Mouse (Mus musculus) adrenal gland, postnatal 4 days (tissue): Measurements from ENCODE around the gene Sytl4. TPM values are rescaled to one million over a fixed set of nuclear protein-coding genes. Genes with fewer than 3 reads are reported as not detected.

Experiments used
- DNase-seq, 2 experiments: peaks; one replicate each; pipeline ENCODE4 v3.0.0; 2021 to 2022; ENCODE audit warnings: low spot score in 2 of 2, mixed read lengths in 2 of 2
- long read RNA-seq, 2 experiments: library from polyadenylated mRNA; stranded (forward); transcript quantifications; one replicate each; pipeline ENCODE4 v2.0.0; 2021
- total RNA-seq, 2 experiments: library from RNA; stranded (reverse); gene quantifications; 2 replicates each; pipeline ENCODE4 v1.2.3; 2021

Sytl4 gene
- 10 to 100 TPM; 21.2 to 27.9 TPM for total RNA-seq
- long read RNA-seq, experiment 1, transcript Sytl4-203 (14 exons, 3,306 nt): major isoform, 6 of 13 reads
- long read RNA-seq, experiment 1, partial matches to known transcripts: 3 of 13 reads
- long read RNA-seq, experiment 1, other reads (novel, unspliced or antisense): 4 of 13 reads
- long read RNA-seq, experiment 2, transcript Sytl4-201 (17 exons, 3,753 nt): minor isoform, 8 of 32 reads
- long read RNA-seq, experiment 2, transcript Sytl4-203 (14 exons, 3,306 nt): major isoform, 11 of 32 reads
- long read RNA-seq, experiment 2, partial matches to known transcripts: 2 of 32 reads
- long read RNA-seq, experiment 2, other reads (novel, unspliced or antisense): 11 of 32 reads

DNA sequence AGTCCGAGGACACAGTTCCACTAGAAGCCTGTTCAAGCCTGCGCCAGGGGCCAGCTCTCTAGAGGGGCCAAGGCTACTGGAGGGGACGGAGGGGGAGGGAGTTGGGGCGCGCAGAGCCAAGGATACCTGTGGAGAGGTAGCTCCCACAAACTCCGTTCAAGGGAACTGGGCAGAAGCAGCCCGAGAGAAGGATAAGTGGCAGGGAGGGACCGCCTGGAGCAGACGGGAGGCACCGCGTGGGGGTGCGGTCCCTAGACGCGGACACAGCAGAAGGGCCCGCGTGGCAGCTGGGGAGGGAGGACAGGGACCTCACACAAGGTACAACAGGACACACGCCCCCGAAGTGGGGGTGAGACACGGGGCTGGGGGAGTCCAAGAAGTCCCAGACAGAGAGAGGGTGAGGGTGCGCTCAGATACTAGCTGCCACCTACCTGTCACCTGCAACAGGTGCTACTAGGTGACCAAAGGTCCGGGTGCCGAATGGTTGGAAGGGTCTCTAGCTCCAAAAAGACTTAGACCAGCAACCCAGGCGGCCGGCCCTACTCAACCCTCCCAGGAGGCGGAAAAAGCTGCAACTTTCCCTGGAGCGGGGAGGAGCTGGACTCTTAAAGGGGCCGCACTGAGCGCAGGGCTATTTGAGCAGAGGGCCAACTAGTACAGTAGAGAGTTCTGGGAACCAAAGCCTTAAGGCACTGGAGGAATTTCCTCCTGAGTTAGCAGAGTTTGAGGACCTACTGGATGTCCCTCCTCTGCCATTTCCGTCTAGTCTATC, at the start of gene Sytl4:
TSS of gene Sytl4 (minus strand) at position 582 of the 772 bp plus-strand sequence.
- DNase-seq: peak; percentile 3 to 6

DNA sequence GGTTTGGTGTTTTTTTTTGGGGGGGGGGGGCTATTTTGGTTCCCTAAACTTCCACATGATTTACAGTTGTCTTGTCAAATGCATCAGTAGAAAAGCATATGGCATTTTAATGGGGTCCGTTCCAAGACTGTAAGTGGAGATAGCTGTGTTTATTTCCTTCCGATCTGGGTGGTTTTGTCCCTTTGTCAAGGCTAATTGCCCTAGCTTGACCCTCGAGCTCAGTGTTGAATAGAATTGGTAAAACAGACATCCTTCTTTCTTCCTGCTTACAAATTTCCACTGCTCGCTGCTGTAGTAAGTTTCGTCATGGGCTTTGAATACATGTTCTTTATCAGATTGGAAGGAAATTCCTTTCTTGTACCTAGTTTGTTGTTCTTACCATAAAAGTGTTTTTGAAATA, 39.1 kb upstream of the Sytl4 start:
- no peak for DNase-seq

DNA sequence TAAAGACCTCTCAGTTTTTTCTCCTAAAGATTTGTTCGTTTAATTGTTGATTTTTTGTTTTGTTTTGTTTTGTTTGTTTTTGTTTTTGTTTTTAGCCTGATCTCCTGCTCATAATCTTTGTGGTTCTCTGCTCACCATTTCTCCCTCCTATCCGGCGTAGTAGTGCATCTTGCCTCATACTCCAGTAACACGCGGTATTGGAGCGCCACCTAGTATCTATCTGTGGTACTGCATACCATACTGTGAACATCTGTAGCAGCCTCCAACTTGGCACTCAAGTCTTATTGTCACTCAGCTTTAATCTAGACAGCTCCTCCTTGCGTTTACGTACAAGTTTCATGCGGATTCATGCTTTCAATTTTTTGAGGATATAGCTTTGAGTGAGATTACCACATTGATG, 37.4 kb upstream of the Sytl4 start:
- DNase-seq: peak in 1 of 2 experiments; percentile 8

DNA sequence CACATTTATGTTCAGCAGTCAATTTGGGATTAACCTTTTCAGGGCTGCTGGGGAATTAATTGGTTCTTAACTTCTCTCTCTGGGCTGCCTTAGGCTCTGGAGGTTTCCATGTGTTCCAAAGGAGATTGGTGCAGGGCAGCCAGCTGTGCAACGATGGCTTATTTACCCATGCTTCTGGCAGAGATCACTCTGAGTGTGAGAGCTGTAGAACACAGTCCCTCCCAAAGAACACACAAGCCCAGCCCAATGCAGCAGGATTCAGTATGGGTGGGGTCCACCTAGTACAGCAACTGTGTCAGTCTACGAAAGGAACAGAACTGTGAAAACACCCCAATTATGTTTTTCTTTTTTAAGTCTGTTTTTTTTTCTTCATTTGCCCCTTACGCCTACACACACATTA, 14.3 kb upstream of the Sytl4 start:
- DNase-seq: no peak

DNA sequence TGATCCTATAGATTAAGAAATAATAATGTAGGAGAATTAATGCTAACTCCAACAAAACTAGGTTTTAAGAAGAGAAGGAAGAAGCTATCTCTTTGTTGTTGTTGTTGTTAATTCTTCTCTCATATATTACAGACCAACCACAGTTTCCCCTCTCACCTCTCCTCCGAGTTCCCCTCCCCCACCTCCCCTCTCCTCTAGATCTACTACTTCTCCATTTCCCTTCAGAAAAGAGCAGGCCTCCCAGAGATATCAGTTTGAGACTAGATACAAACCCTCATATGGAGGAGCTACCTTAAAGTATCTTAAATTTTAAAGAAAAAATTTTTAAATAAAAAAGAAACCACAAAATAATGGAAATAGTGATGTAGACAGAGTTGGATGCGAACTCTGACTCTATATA, 17.0 kb downstream of the Sytl4 start:
- no peak for DNase-seq

DNA sequence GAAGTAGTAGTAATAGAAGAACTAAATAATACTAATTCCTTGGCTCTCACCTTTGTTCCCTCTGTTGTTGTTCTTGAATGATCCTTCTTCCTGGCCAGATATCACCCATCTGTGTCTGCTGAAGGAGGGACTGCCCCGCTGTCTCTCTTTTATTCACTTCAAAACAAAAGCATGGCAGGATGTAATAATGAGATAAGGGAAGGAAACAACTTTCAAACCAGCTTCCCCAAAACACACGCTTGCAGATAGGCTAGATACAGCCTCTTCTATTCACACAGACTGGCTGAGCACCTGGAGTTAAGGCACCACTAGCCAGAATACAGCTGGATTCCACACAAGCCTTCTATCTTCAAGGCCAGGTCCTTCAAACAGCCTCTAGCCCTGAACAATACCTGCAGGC, 21.0 kb downstream of the Sytl4 start:
- no peak for DNase-seq

DNA sequence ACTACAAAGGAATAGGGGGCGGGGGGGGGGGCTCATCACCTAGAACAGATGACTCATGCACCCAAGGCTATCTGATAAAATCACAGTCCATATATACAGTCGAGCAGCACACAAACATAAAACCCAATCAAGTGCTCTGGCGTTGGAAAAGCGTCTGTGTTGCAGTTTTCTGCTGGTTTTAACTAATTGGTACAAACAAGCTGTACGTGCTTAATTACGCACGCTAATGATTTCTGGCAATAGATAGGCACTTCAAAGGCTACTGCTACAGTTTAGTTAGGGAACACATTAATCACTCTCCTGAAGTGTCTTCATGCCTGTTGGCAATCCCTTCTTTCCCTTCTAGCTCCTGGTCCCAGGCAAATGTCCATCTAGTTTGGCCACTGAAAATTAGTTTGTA, 27.0 kb downstream of the Sytl4 start:
- DNase-seq: no peak

DNA sequence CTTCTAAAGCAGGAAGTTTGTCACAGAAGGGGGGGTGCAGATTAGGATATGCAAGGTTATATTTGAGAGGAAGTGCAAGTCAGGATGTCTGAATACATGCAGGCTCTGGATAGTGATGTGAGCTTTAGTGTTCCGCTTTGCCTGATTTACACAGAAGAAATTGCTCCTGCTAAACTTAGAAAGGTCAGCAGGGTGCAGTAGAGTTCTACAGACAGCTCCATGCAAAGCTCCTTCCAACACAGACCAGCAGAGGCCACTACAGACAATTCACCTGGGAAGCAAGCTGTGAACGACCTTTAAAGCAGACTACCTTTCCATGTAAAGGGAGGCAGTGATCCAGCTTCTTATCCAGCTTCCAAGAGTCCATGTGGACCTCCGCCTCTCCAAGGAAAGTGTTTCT, 34.2 kb downstream of the Sytl4 start:
- DNase-seq: no peak

DNA sequence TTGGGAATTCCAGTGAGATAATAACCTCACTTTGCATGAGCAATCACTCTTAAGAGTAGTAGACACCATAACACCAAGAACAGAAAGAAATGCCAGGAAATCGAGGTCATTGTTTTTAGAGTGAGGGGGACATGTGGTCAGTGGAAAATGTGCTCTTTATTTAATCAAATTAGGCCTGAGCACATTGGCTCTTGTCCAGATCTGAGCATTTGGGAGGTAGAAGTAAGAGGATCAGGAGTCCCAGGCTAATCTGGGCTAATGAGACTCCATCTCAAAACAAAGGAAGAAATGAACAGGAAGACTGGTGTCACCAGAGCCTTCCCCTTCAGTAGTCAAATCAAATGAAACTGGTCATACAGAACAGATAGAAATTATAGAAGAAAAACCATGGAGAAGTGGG, 42.1 kb downstream of the Sytl4 start:
- DNase-seq: no peak

DNA sequence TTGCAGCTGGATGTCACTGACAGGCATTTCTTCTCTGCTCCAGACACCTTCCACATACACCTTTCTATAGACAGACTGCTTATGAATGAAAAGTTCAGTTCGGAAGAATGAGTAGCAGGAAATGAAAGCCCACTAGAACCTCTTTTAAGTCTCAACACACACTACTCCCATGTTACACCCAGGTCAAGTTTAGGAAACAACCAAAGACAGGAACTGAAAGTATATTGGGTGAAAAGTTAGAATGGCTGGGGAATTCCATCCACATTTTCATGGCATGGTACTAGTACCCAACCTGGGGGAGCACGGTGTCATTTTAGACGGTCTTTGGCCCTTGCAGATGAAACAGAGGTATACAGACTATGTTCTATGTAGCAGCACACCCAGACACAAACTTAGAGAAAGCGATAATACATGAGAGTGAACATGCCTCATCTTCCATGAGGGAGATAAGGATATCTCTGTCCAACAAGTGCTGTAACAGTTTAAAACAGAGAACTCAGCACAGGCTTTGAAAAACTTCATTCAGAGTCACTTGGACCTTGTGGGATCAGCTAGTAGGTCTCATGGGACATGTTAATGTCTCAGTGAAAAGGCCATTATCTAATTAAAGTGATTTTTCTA, 44.9 kb downstream of the Sytl4 start:
- no peak for DNase-seq

DNA sequence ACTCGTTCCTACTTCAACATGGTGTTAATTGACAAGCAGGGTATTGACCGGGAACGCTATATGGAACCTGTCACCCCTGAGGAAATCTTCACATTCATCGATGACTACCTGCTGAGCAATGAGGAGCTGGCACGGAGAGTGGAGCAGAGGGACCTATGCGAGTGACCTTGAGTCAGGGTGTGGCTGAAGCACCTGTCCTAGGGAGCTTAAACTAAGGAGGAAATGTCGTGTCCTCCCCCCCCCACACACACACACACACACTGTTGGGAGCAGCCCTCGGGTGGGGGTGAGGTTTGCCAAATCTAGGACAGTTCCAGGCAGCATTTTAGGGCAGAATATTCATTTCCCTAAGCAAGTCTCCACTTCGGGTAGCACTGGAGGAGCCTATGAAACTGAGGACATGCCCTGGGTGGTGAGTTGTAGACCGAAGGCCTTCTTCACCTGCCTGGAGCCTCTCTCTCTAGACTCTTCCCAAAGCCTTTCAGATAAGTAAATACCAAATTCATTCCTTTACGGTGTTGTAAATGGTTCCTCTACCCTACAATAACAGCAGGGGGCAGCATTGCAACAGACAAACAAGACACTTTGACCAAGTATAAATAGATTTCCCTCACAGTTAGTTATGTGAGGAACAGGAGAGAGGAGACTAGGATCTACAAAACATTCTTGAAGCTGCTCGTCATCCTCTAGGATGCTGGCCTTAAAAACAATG, 50.2 kb downstream of the Sytl4 start:
- DNase-seq: no peak

DNA sequence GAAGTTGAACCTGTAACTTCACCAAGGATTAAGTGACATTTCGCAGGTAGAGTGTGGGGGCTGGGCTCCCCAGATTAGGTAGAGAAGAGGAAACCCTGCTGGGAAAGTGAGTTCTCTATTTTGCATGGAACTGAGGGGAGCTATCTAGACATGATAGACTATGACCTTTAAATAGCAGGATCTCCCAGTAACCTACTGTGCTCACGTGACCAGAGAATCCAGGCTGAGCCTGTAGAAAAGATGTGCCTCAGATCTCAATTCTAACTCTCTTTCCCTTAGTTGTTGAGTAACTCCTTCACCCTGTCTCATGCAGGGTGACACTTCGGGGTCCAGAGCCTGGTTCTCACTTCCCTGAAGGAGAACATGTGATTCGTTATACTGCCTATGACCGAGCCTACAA, 54.9 kb downstream of the Sytl4 start:
- DNase-seq: no peak

DNA sequence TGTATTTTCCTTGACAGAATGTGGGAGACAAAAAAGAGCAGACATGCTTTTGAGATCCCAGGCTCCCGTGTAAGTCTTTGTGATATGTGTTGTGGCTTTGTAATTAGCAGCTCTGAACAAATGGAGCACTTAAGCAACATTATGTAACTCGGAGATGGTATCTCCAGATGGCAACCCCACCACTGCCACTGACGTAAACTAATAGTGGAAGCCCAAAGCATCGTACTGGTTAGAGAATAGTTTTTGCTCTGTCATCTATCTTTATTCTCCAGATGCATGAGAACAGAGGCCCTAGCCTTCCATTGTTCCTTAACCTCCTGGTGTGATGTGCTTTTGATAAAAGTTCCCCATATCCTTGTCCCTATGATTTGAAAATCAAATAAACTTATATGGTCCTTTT, 60.4 kb downstream of the Sytl4 start:
- no peak for DNase-seq

DNA sequence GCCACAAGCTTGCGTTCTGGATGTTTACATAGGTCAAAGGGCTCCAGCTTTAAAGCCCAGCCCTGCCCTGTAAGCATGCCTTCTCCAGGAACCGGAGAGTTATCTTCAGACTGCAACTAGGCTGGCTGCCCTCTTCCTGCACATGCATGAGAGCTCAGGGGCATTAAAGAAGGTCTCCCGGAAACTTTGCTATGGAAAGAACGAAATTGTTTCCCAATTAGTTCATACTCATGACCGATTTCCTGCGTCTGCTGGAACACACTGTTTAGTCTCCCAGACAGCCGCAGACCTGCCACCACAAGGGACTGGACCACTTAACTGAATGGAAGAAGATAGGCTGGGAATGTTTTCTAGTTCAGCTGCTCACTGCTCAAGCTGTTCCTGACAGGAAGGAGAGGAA, 67.4 kb downstream of the Sytl4 start:
- no peak for DNase-seq

DNA sequence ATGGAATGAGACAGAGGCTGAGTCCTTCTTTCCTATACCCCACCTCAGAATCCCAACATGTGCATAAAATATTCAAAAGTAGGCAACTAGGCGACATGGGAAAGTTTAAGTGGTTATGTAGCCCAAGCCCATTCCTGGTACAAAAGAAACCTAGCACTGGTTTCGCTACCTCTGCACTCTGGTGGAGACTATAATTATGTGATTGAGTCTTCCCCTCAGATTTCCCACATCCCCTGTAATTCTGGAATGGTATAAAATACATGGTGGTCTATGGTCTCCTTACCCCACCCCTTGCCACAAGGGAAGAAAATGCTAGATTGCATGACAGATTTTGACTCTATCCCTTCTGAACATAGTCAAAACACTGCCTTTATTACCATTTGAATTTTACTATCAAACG, 68.6 kb downstream of the Sytl4 start:
- DNase-seq: no peak

DNA sequence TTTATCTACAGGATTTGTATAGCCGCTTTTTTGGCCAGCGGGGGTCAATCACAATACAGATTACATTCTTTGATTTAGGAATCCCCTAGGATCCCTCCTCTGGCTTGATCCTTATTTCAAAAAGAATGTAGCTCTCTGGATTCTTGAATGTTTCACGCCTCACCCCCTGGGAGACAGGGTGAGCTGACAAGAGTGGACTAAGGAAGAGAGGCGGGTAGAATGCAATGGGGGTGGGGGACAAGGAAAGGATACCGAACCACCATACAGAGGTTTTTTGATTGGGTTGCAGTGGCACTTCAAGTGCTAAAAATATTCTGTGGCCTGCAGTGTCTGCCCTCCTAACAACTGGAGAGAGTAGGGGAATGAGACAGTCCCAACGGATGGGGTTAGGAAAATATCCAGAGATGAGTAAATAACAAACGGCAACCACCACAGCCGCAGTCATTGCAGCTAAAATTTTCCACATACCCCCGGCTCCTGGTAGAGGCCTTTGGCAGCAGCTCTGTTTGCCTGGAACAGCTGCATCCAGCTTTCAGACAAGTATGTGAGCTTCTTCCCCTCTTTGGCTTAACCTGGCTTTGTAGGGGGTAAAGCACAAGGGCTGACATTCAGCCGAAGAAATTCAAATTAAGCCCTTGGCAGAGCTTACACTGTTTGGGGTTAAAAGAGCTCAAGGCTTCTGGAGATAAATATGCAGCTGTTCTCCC, 70.1 kb downstream of the Sytl4 start:
- DNase-seq: no peak

DNA sequence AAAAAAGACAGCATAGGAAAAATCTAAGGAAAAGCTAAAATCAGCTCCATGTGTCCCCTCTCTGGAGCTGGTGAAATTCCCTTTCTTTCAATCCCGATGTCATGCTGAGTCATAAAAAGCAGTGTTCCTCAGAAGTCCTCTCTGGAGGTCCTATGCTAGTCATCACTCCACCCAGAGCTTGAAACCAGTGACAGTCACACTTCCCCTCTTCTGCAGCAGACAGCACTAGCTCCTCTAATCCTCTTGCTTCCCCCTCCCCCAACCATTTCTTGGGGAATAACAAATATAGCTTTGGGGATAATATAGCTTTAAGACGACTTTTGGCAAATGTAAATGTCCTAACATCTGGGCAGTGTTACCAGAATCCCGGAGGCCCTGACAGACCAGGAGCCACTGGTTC, 73.4 kb downstream of the Sytl4 start, which contains the start of gene Srpx2:
TSS of gene Srpx2 (plus strand) at position 166 of the 400 bp plus-strand sequence.
- DNase-seq: no peak

DNA sequence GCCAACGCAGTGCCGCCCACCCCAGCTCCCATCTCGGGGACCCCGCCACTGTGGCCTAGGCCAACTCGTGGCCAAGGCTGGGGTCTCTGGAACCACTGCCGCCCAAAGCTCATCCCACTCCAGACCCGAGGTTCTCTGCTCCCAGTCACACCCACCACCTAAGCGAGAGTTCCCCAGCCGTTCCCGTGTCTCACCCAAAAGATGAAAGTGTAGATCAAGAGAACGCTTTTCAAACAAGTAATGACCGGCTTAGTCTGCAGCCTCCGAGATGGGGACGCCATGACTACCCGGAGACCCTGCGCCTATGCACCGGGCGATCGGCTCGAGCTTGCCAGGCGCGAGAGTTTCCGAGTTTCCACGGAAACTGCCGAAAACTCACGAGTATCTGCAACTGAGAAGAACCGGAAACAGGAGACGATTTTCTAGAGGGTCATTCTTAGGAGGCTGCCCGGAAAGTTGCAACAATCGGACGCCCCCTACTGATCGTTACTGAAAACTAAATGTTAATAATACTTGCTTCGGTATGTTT, 83.5 kb downstream of the Sytl4 start, which contains the start of gene Tspan6:
TSS of gene Tspan6 (minus strand) at position 416 of the 529 bp plus-strand sequence.
- DNase-seq: peak; percentile 24 to 41

DNA sequence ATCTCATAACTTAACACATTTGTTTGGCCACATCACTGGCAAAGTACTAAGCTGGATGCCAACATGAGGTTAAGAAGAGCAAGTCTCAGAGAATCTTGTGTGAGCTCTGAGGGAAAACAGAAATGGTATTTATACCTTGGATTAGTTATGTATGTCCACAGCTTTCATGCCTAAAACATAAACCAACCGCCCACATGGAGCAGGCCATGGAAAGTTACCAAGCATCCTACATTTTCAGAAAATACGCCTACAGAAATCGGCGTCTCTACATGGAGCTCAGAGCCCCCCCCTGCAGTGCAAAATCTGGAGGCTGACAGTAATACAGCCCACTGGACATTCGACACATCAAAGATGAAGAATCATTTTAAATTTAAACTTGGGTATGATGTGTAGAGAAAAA, 93.5 kb downstream of the Sytl4 start:
- DNase-seq: no peak

DNA sequence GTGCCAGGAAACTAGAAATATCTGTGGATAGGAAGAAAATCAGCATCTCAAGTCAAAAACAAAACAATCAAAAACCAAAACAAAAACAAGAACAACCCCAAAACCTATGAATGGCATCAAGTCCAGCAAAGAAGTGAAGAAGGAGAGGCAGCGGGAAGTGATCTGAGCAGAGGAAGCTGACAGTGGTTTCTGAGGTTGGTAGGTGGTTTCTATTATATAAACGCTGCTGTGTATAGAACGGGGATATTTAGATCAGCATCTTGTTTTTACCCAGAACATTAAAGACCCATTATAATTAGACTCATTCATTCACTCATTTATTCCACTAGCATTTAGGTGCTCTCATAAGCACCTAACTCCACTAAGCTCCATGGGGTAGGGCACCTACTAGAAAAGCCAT, 94.3 kb downstream of the Sytl4 start:
- DNase-seq: no peak
